Mouse (Mus musculus) gastrocnemius, postnatal 25 days (tissue): ENCODE measurements around the gene 4930523C07Rik. TPM values are rescaled to one million over a fixed set of nuclear protein-coding genes. Genes with fewer than 3 reads are reported as not detected.

Experiments
- DNase-seq: peaks from one replicate; pipeline ENCODE4 v3.0.0; 2022
- total RNA-seq, 2 experiments: library from RNA; stranded (reverse); gene quantifications; 1 replicate in 1 of 2; 2 replicates in 1 of 2; pipeline ENCODE4 v1.2.3; 2021

Gene 4930523C07Rik
- total RNA-seq, 2 experiments from 2014 or later, result 5.2 to 5.9 TPM

GRCm38 (mm10) chr1:160099659-160100302 lies 55.6 kb downstream of the 4930523C07Rik start:
- DNase-seq, result no peak

DNA sequence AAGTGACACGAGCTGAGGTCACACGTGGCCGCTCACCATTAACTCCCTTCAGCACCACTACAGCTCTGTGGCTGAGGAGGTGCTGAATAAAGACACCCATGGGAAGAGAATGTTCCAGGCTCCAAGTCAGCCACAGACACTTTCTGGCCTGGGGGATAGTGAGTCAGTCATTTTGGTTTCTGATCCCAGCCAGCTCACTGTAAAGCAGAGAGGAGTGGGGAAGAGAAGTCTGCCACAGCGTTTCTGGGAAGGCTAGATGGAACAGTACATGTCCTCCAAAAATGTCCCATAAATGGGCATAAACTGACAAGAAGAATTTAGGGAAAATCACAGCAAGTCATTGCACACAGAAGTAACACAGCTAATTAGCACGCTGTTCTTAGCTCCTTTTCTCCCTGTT lies 56.8 kb downstream of the 4930523C07Rik start:
- DNase-seq, result no peak

DNA sequence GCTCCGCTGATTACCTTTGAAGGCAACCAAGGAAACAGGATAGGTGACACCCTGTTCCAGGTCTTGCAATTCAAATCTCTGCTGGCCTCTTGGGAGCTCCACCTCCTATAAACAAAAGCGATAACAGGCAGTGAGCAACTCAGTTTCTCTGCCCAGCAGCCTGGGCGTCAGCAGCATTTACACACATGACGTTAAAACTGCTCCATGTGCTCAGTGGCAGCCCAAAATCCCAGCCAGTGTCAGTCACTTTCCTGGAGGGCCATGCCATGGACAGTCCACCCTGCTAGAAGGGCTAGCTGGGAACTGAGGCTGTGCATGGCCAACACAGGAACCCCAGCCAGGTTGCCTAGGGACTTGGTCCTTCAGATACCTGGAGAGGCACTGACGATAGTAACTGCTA lies 61.2 kb downstream of the 4930523C07Rik start:
- DNase-seq, result no peak

DNA sequence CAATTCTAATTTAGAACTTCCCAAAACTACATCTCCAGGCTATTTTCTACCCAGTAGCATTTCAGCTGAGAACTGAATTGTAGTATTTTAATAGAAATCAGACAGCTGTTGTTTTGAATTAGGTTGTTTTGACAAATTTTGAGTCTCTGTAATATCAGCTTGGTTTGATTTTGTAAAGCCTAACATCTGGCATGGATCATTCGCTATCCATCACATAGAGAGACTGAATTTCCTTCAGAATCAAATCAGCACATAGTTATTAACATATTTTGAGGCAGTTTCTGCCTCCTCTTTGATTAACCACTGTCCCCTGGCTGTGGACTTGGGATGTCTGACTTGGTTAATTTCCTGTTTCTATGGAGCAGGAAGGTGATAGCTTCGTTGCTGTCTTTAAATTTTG lies 64.4 kb downstream of the 4930523C07Rik start:
- no peak for DNase-seq

- no peak for DNase-seq
Observed at GRCm38 (mm10) chr1:160123957-160124356, 79.8 kb downstream of the 4930523C07Rik start.

Other genes starting within 250 kb of the 4930523C07Rik start
- gene Tnn, start 109.2 kb downstream of the 4930523C07Rik start, total RNA-seq, result not detected
- 10 to 100 TPM; 74.2 to 76.1 TPM for gene Mrps14, start 150.8 kb downstream of the 4930523C07Rik start, total RNA-seq
- gene Cacybp, start 168.5 kb downstream of the 4930523C07Rik start, total RNA-seq, result 10 to 100 TPM; 47.4 to 49.6 TPM